Mouse (Mus musculus) forebrain, postnatal 0 days (tissue): Measurements from ENCODE around the gene Kctd15. TPM values are rescaled to one million over a fixed set of nuclear protein-coding genes. Genes with fewer than 3 reads are reported as not detected.

Experiments
- ATAC-seq: fragments of 200-750 bp; cut with Nextera tagmentation; 2 replicates; pipeline ENCODE4 v1.8.0; 2017; ENCODE audit warnings: mild to moderate bottlenecking, moderate library complexity
- DNase-seq: peaks from one replicate; pipeline ENCODE4 v3.0.0-alpha.2; 2015
- H3K27ac ChIP-seq: fragments of 300-500 bp; sonication (generic); 2 replicates; pipeline ENCODE4 v1.5.1; 2014; ENCODE audit warnings: low read depth, mild to moderate bottlenecking, antibody characterized with exemption, low read length, moderate library complexity, mixed read lengths
- H3K27me3 ChIP-seq: fragments of 300-500 bp; sonication (generic); 2 replicates; pipeline ENCODE4 v1.6.1; 2014; ENCODE audit warnings: mild to moderate bottlenecking, low read length, mixed read lengths; ENCODE audit not compliant: insufficient read depth
- H3K36me3 ChIP-seq: fragments of 300-500 bp; sonication (generic); 2 replicates; pipeline ENCODE4 v1.6.1; 2014; ENCODE audit warnings: mild to moderate bottlenecking, moderate library complexity; ENCODE audit not compliant: insufficient read depth
- H3K4me1 ChIP-seq: fragments of 300-500 bp; sonication (generic); 2 replicates; pipeline ENCODE4 v1.6.1; 2014; ENCODE audit warnings: antibody characterized with exemption; ENCODE audit not compliant: insufficient read depth
- H3K4me2 ChIP-seq: fragments of 300-500 bp; sonication (generic); 2 replicates; pipeline ENCODE4 v1.6.1; 2014; ENCODE audit warnings: low read depth, mild to moderate bottlenecking, moderate library complexity
- H3K4me3 ChIP-seq: fragments of 300-500 bp; sonication (generic); 2 replicates; pipeline ENCODE4 v1.5.1; 2014; ENCODE audit warnings: low read depth, low read length, mixed read lengths
- H3K9ac ChIP-seq: fragments of 300-500 bp; sonication (generic); 2 replicates; pipeline ENCODE4 v1.6.1; 2014; ENCODE audit warnings: mild to moderate bottlenecking
- H3K9me3 ChIP-seq: fragments of 300-500 bp; sonication (generic); 2 replicates; pipeline ENCODE4 v1.6.1; 2016; ENCODE audit warnings: low read length
- CTCF ChIP-seq: sonication (generic); IDR thresholded peaks from 2 replicates; pipeline ENCODE4 v1.5.1; 2016; ENCODE audit warnings: antibody characterized with exemption, control low read depth, low read depth
- WGBS: fragments of 180-500 bp; shearing (Covaris S2); extraction: QIAGEN DNeasy Blood & Tissue Kit; methylation state at CpG from one replicate; pipeline ENCODE4 v1.1.7; 2014; 5-methylcytosine and 5-hydroxymethylcytosine counted together
- polyA plus RNA-seq: library from polyadenylated mRNA; unstranded; fragments of >200 nt; fragmentation: Nextera tagmentation; extraction: Ambion mirVana; gene quantifications from 2 replicates; pipeline ENCODE4 v1.2.1, GENCODE M21; 2015
- total RNA-seq: library from RNA; depleted of rRNA; stranded (reverse); fragments of >200 nt; gene quantifications from 2 replicates; pipeline ENCODE4 v1.2.3, GENCODE M21; 2014; rRNA removed

Gene Kctd15
- total and polyA plus RNA-seq, 2 experiments from 2014 or later: 16.7 to 59.4 TPM

- peak; percentile 58 for ATAC-seq
- H3K9me3 ChIP-seq: no peaks in the 10 kb centered on the region
- peak; percentile 73 for DNase-seq
- no peaks in the 10 kb centered on the region for H3K36me3 ChIP-seq
- peak; percentile 27; the same call in 1 of the 2 replicates for TF ChIP-seq CTCF
- H3K9ac ChIP-seq: peak overlapping the region; percentile 56
- no peaks in the 10 kb centered on the region for H3K27me3 ChIP-seq
- peak overlapping the region; percentile 33 for H3K4me3 ChIP-seq
- H3K27ac ChIP-seq: 0 out of 2 replicates have a peak overlapping the region, but pooled peaks have one; percentile 51
- no peaks in the 10 kb centered on the region for H3K4me1 ChIP-seq
- 18% methylated on average over 18 of the region's 18 CpGs for WGBS
- H3K4me2 ChIP-seq: peak overlapping the region; percentile 54
Measured at GRCm38 (mm10) chr7:34594501-34595306, 61.8 kb downstream of the Kctd15 start.

- Histone ChIP-seq H3K27me3 (no peaks in the 10 kb centered on the region), H3K27ac (no peak overlapping the region), H3K9ac (no peak overlapping the region), H3K36me3 (no peaks in the 10 kb centered on the region), H3K4me3 (no peak overlapping the region), H3K9me3 (no peaks in the 10 kb centered on the region), H3K4me1 (no peaks in the 10 kb centered on the region), H3K4me2 (no peak overlapping the region)
- ATAC-seq (no peak), DNase-seq (no peak)
- WGBS: 96% methylated on average over 11 of the region's 11 CpGs
- peak; percentile 15; the same call in 1 of the 2 replicates for TF ChIP-seq CTCF
Measured at GRCm38 (mm10) chr7:34590711-34591110, 65.8 kb downstream of the Kctd15 start.

Other genes with a start within 250 kb of the Kctd15 start
- 17.6 and 22.2 TPM in 2 replicates for gene Chst8, start 156.0 kb upstream of the Kctd15 start, total RNA-seq
- gene Chst8, start 156.0 kb upstream of the Kctd15 start, polyA plus RNA-seq: 10.8 and 14.2 TPM in 2 replicates